Mouse (Mus musculus) forebrain, embryonic 11.5 days (tissue): Measurements from ENCODE around the gene Rpusd3. TPM values are rescaled to one million over a fixed set of nuclear protein-coding genes. Genes with fewer than 3 reads are reported as not detected.

Experiments
- ATAC-seq: fragments of 200-750 bp; cut with Nextera tagmentation; replicated peaks from 2 replicates; pipeline ENCODE4 v1.8.0; 2017; ENCODE audit warnings: moderate TSS enrichment; ENCODE audit not compliant: low FRiP score
- DNase-seq: peaks from one replicate; pipeline ENCODE4 v3.0.0-alpha.2; 2017; ENCODE audit warnings: low spot score
- H3K27ac ChIP-seq: fragments of 300-500 bp; sonication (generic); 2 replicates; pipeline ENCODE4 v1.5.1; 2014; ENCODE audit warnings: low read depth, low read length
- H3K27me3 ChIP-seq: fragments of 300-500 bp; sonication (generic); 2 replicates; pipeline ENCODE4 v1.6.1; 2014; ENCODE audit warnings: mild to moderate bottlenecking, low read length, mixed read lengths; ENCODE audit not compliant: control insufficient read depth, insufficient read depth
- H3K36me3 ChIP-seq: fragments of 300-500 bp; sonication (generic); 2 replicates; pipeline ENCODE4 v1.6.1; 2014; ENCODE audit warnings: mild to moderate bottlenecking, low read length, moderate library complexity, mixed read lengths; ENCODE audit not compliant: control insufficient read depth, insufficient read depth
- H3K4me1 ChIP-seq: fragments of 300-500 bp; sonication (generic); replicated peaks from 2 replicates; pipeline ENCODE4 v1.6.1; 2014; ENCODE audit warnings: low read length, mixed read lengths; ENCODE audit not compliant: control insufficient read depth, insufficient read depth
- H3K4me2 ChIP-seq: fragments of 300-500 bp; sonication (generic); 2 replicates; pipeline ENCODE4 v1.6.1; 2014; ENCODE audit warnings: low read depth, mild to moderate bottlenecking, low read length, moderate library complexity, mixed read lengths; ENCODE audit not compliant: severe bottlenecking
- H3K4me3 ChIP-seq: fragments of 300-500 bp; sonication (generic); 2 replicates; pipeline ENCODE4 v1.5.1; 2014; ENCODE audit warnings: low read depth, low read length
- H3K9ac ChIP-seq: fragments of 300-500 bp; sonication (generic); 2 replicates; pipeline ENCODE4 v1.6.1; 2014; ENCODE audit warnings: low read length
- H3K9me3 ChIP-seq: fragments of 300-500 bp; sonication (generic); 2 replicates; pipeline ENCODE4 v1.6.1; 2016; ENCODE audit warnings: low read length, mixed read lengths; ENCODE audit not compliant: control insufficient read depth
- WGBS: fragments of 180-500 bp; shearing (Covaris S2); extraction: QIAGEN DNeasy Blood & Tissue Kit; methylation state at CpG from one replicate; pipeline ENCODE4 v1.1.7; 2014; 5-methylcytosine and 5-hydroxymethylcytosine counted together
- polyA plus RNA-seq: library from polyadenylated mRNA; unstranded; fragments of >200 nt; fragmentation: Nextera tagmentation; extraction: Ambion mirVana; gene quantifications from 2 replicates; pipeline ENCODE4 v1.2.1, GENCODE M21; 2014

The Rpusd3 gene
- polyA plus RNA-seq, 1 experiment from 2014 or later, result 26.7 TPM

DNA sequence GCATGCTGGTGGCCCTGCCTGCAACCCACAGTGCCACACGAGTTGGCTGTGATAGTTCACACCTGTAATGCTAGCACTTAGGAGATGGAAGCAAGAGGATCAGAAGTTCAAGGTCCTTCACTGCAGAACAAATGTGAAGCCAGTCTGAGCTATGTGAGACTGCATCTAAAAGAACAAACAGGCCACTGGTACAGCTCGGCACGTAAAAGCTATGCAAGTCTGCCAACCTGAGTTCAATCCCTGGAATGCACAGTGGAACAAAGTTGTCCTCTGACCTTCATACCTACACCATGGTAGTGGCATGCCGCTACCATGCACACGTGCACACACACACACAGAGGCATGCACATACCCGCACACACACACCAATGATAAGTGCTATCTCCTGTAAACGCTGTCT, 5.0 kb upstream of the Rpusd3 start:
- Histone ChIP-seq H3K4me3 (no peak overlapping the region), H3K4me2 (no peak overlapping the region), H3K27me3 (no peaks in the 10 kb centered on the region), H3K9ac (no peak overlapping the region), H3K36me3 (no peaks in the 10 kb centered on the region), H3K9me3 (no peaks in the 10 kb centered on the region; the same call in 1 of the 2 replicates), H3K27ac (no peak overlapping the region), H3K4me1 (no peaks in the 10 kb centered on the region)
- WGBS, result 84% methylated on average over 7 of the region's 7 CpGs
- ATAC-seq, result no peak
- DNase-seq, result no peak

- H3K4me1 ChIP-seq, result peaks cover 6% of the 10 kb centered on the region; the same call in 1 of the 2 replicates
- H3K4me3 ChIP-seq, result no peak overlapping the region
- DNase-seq (no peak), ATAC-seq (no peak)
- no peaks in the 10 kb centered on the region for H3K36me3 ChIP-seq
- no peak overlapping the region for H3K27ac ChIP-seq
- H3K4me2 ChIP-seq, result no peak overlapping the region
- H3K9ac ChIP-seq, result no peak overlapping the region
- H3K9me3 ChIP-seq, result no peaks in the 10 kb centered on the region; the same call in 1 of the 2 replicates
- no peaks in the 10 kb centered on the region for H3K27me3 ChIP-seq
- 81% methylated on average over 4 of the region's 4 CpGs for WGBS
These were observed 3.9 kb upstream of the Rpusd3 start for GRCm38 (mm10) chr6:113423000-113423399.

DNA sequence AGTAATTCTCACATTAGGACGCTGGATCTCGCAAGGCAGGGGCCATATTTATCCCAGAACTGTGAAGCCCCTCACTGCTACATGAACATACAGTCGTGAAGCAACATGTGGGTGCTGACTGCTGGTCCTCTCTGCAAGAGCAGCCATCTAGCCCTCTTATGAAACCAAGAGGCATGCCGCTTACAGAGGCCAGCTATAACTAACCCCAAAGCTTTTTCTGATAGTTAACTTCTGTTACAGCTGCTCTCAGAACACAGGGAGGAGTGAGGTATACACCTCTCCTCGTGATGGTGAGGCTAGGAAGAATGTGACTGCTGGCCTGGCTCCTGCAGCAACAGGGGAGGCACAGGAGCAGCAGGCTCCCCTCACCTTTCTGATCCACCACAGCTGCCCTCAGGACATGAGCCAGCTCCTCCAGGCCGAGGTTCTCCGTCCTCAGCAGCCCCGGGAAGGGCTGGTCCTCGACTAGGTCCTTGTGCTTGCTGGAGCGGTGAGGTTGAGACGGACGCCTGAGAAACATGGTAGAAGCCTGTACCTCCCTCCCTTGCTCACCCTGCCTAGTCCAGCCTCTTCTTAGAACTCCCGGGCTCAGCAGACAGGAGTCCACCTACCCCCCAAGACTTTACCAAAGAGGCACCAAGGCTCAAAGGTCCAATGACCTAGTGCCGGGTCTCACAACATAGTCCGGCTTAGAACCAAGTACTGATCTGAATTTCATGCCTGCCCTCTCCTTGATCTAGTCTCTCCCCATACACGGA, 520 bp downstream of the Rpusd3 start:
- 22% methylated on average over 16 of the region's 16 CpGs for WGBS
- Histone ChIP-seq H3K4me1 (peaks cover 6% of the 10 kb centered on the region; the same call in 1 of the 2 replicates), H3K27me3 (no peaks in the 10 kb centered on the region), H3K9me3 (no peaks in the 10 kb centered on the region), H3K9ac (peak overlapping the region; percentile 81), H3K36me3 (no peaks in the 10 kb centered on the region; the same call in 1 of the 2 replicates), H3K4me3 (peak overlapping the region; percentile 64), H3K27ac (no peak overlapping the region), H3K4me2 (peak overlapping the region; percentile 97)
- DNase-seq, result peak; percentile 65
- ATAC-seq, result peak; percentile 45; the same call in 1 of the 2 replicates

DNA sequence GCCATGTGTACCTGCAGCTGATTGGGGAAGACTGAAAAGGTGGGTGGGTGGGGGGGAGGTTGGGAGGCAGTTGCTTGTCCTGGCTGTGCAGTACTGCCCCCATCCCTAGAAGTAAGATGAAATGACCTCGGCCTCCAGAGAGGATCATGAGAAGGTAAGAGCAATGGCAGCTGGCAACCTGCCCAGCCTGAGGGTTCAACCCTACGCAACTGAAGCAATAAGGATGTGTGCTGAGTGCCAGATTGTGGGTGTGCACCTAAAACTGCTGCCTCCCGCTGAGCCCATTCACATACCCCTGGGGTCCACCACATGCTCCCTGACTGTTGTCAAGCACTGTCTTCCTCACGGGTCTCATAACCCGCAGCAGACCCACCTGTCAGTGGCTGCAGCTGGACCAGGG, 2.7 kb downstream of the Rpusd3 start:
- ATAC-seq (no peak), DNase-seq (no peak)
- no peak overlapping the region for H3K4me3 ChIP-seq
- H3K4me2 ChIP-seq, result no peak overlapping the region
- H3K9ac ChIP-seq, result no peak overlapping the region
- peaks cover 6% of the 10 kb centered on the region; the same call in 1 of the 2 replicates for H3K4me1 ChIP-seq
- no peak overlapping the region for H3K27ac ChIP-seq
- WGBS, result 90% methylated on average over 5 of the region's 5 CpGs
- H3K9me3 ChIP-seq, result no peaks in the 10 kb centered on the region
- H3K36me3 ChIP-seq, result no peaks in the 10 kb centered on the region; the same call in 1 of the 2 replicates
- no peaks in the 10 kb centered on the region for H3K27me3 ChIP-seq

DNA sequence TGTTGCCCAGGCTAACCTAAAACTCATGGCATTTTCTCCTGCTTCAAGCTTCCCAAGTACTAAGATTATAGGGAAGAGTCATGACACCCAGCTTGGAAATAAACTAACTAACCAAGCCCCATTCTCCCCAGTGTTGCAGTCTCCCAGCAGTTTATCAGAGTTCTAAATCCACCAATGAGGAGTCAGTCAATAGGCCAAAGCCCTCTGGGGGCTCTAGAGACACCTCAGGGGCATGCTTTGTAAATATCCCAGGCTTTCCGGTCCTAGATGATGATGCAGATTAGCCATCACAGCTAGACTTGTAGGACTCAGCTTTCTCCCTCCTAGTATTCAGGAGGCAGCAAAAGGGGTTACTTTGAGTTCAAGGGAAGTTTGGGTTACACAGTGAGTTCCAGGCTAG, 9.1 kb downstream of the Rpusd3 start:
- Histone ChIP-seq H3K27ac (no peak overlapping the region), H3K4me1 (no peaks in the 10 kb centered on the region), H3K36me3 (no peaks in the 10 kb centered on the region; the same call in 1 of the 2 replicates), H3K4me3 (no peak overlapping the region), H3K27me3 (no peaks in the 10 kb centered on the region), H3K9me3 (no peaks in the 10 kb centered on the region), H3K4me2 (no peak overlapping the region), H3K9ac (no peak overlapping the region)
- no peak for ATAC-seq
- WGBS, result 79% methylated on average over 1 of the region's 1 CpGs
- DNase-seq, result no peak

- Histone ChIP-seq H3K4me2 (no peak overlapping the region), H3K36me3 (no peaks in the 10 kb centered on the region), H3K9me3 (no peaks in the 10 kb centered on the region), H3K4me3 (no peak overlapping the region), H3K27me3 (no peaks in the 10 kb centered on the region), H3K27ac (no peak overlapping the region), H3K4me1 (no peaks in the 10 kb centered on the region), H3K9ac (no peak overlapping the region)
- ATAC-seq (no peak), DNase-seq (peak; percentile 69)
- 78% methylated on average over 9 of the region's 9 CpGs for WGBS
These were observed 12.5 kb downstream of the Rpusd3 start for GRCm38 (mm10) chr6:113406683-113407082.

- Histone ChIP-seq H3K9ac (no peak overlapping the region), H3K9me3 (no peaks in the 10 kb centered on the region), H3K4me3 (no peak overlapping the region), H3K27ac (no peak overlapping the region), H3K4me1 (no peaks in the 10 kb centered on the region), H3K4me2 (no peak overlapping the region), H3K27me3 (no peaks in the 10 kb centered on the region), H3K36me3 (no peaks in the 10 kb centered on the region)
- ATAC-seq, result no peak
- DNase-seq, result no peak
- WGBS, result 91% methylated on average over 6 of the region's 6 CpGs
These were observed 13.7 kb downstream of the Rpusd3 start for GRCm38 (mm10) chr6:113405483-113405882.

- no peaks in the 10 kb centered on the region for H3K4me1 ChIP-seq
- no peak overlapping the region for H3K4me2 ChIP-seq
- DNase-seq (no peak), ATAC-seq (no peak)
- WGBS, result 79% methylated on average over 12 of the region's 12 CpGs
- H3K27me3 ChIP-seq, result no peaks in the 10 kb centered on the region
- no peak overlapping the region for H3K27ac ChIP-seq
- no peaks in the 10 kb centered on the region for H3K36me3 ChIP-seq
- H3K9ac ChIP-seq, result no peak overlapping the region
- H3K9me3 ChIP-seq, result no peaks in the 10 kb centered on the region
- no peak overlapping the region for H3K4me3 ChIP-seq
These were observed 14.3 kb downstream of the Rpusd3 start for GRCm38 (mm10) chr6:113404649-113405448.
